Mouse (Mus musculus): ENCODE results near the gene Smtn. TPM values are rescaled to one million over a fixed set of nuclear protein-coding genes. Genes with fewer than 3 reads are reported as not detected.
A peak's percentile ranks its signal among the peaks of the same experiment; 100 is the strongest.

Smtn gene
- total RNA-seq, 2 experiments from 2014 or later: 10.8 to 13.1 TPM

- no peak for DNase-seq (ENCODE audit: low spot score in 2 of 2)
- intact Hi-C loops (cut with DNase I): no loop called here
These were observed 52.4 kb downstream of the Smtn start, which contains the start of gene Pla2g3 for GRCm38 (mm10) chr11:3487952-3488570. TSS of gene Pla2g3 (plus strand) at chr11:3488284.

GRCm38 (mm10) chr11:3486349-3486748 is 54.1 kb downstream of the Smtn start:
- DNase-seq (ENCODE audit: low spot score in 2 of 2): no peak
- intact Hi-C loops (cut with DNase I): no loop called here

GRCm38 (mm10) chr11:3483980-3484642 is 56.3 kb downstream of the Smtn start:
- DNase-seq (ENCODE audit: low spot score in 2 of 2): peak; percentile 53 to 58
- intact Hi-C loops (cut with DNase I): no loop called here

GRCm38 (mm10) chr11:3475489-3475888 is 64.9 kb downstream of the Smtn start:
- no peak for DNase-seq (ENCODE audit: low spot score in 2 of 2)
- intact Hi-C loops (cut with DNase I): loop anchor here (10.0 kb wide), 1 partner anchor 309 kb away; no protein-coding TSS in a partner anchor

GRCm38 (mm10) chr11:3474480-3475115 is 65.8 kb downstream of the Smtn start:
- no peak for DNase-seq (ENCODE audit: low spot score in 2 of 2)
- intact Hi-C loops (cut with DNase I): loop anchor here (10.0 kb wide), 1 partner anchor 310 kb away; no protein-coding TSS in a partner anchor

GRCm38 (mm10) chr11:3472484-3472883 is 67.9 kb downstream of the Smtn start:
- intact Hi-C loops (cut with DNase I): loop anchor here (1.0 to 10.0 kb wide), 2 partner anchors 42 to 312 kb away; partner anchors contain the start of gene Selenom
- DNase-seq (ENCODE audit: low spot score in 2 of 2): peak; percentile 82 to 85

- DNase-seq (ENCODE audit: low spot score in 2 of 2): no peak
- intact Hi-C loops (cut with DNase I): loop anchor here (10.0 kb wide), 1 partner anchor 313 kb away; no protein-coding TSS in a partner anchor
These were observed 69.0 kb downstream of the Smtn start for GRCm38 (mm10) chr11:3471448-3471850.

Other genes starting within 250 kb of the Smtn start
- 10 to 100 TPM; 25.7 to 26.5 TPM for gene Pik3ip1, start 210.2 kb downstream of the Smtn start, total RNA-seq (2021)
- gene Limk2, start 131.4 kb downstream of the Smtn start, total RNA-seq (2021): 100 to 1,000 TPM; 101 to 104 TPM
- gene Rnf185, start 88.2 kb downstream of the Smtn start, total RNA-seq (2021): 10 to 100 TPM; 21.7 to 22.4 TPM
- gene Pla2g3, start 52.3 kb downstream of the Smtn start, total RNA-seq (2021): 1 to 10 TPM; 3.6 to 7.2 TPM
- gene Inpp5j, start 35.8 kb downstream of the Smtn start, total RNA-seq (2021): 10 to 100 TPM; 51.7 to 53.4 TPM
- gene Selenom, start 25.9 kb downstream of the Smtn start, total RNA-seq (2021): 100 to 1,000 TPM; 156 to 170 TPM
- gene Morc2a, start 108.6 kb upstream of the Smtn start, total RNA-seq (2021): 10 to 100 TPM; 35.9 to 38.5 TPM